Mouse (Mus musculus) small intestine, adult 2 months (tissue): ENCODE data around the gene Tmco4.

Experiments used
- CTCF ChIP-seq: fragments of 200-500 bp; IDR thresholded peaks from 2 replicates; pipeline ENCODE4 v1.5.1; 2012; ENCODE audit warnings: low read depth, mild to moderate bottlenecking, control low read depth, inconsistent platforms, low read length, moderate library complexity, mixed read lengths; ENCODE audit not compliant: insufficient replicate concordance, insufficient read length; ENCODE audit errors: extremely low read depth
- POLR2A ChIP-seq: fragments of 200-500 bp; IDR thresholded peaks from 2 replicates; pipeline ENCODE4 v1.6.1; 2012; ENCODE audit warnings: low read depth, mild to moderate bottlenecking, control low read depth, inconsistent platforms, low read length, moderate library complexity

DNA sequence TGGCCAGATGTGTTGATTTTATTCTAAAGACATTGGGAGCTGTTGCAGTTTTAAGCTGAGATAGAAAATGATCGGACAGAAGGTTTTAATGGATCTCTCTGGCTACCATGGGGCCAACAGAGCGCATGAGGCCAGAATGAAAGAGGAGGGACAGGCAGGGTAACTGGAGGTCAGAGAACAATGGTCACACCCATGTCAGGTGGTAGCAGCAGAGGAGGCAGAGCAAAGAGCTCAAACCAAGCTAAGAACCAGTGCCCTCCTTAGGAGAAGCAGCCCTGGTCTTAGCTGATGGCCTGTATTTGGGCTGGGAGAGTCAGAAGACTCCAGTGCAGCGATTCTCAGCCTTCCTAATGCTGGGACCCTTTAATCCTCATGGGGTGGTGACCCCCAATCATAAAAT is 34.7 kb downstream of the Tmco4 start:
- no peak for TF ChIP-seq CTCF
- no peak for TF ChIP-seq POLR2A
